Mouse (Mus musculus) urinary bladder, postnatal 10 days (tissue): ENCODE data around the gene Aqp9.

Source experiments
- DNase-seq: peaks from one replicate; pipeline ENCODE4 v3.0.0; 2022; ENCODE audit warnings: low spot score

Aqp9 gene

GRCm38 (mm10) chr9:71066491-71066890, 102.0 kb downstream of the Aqp9 start:
- DNase-seq = no peak

GRCm38 (mm10) chr9:71065343-71065875, 103.1 kb downstream of the Aqp9 start:
- no peak for DNase-seq

GRCm38 (mm10) chr9:71064291-71064840, 104.1 kb downstream of the Aqp9 start:
- no peak for DNase-seq

- no peak for DNase-seq
Observed at GRCm38 (mm10) chr9:71063551-71063950, 104.9 kb downstream of the Aqp9 start.

- no peak for DNase-seq
Observed at GRCm38 (mm10) chr9:71062976-71063375, 105.5 kb downstream of the Aqp9 start.

- no peak for DNase-seq
Observed at GRCm38 (mm10) chr9:71062301-71062700, 106.2 kb downstream of the Aqp9 start.
